Mouse (Mus musculus) stomach, embryonic 15.5 days (tissue): ENCODE data around the gene Itih5. TPM values are rescaled to one million over a fixed set of nuclear protein-coding genes. Genes with fewer than 3 reads are reported as not detected.
A peak's percentile ranks its signal among the peaks of the same experiment; 100 is the strongest.

ENCODE experiments used
- ATAC-seq: fragments of 200-750 bp; cut with Nextera tagmentation; 2 replicates; pipeline ENCODE4 v1.8.0; 2017; ENCODE audit warnings: low read depth, moderate number of reproducible peaks, moderate TSS enrichment; ENCODE audit not compliant: insufficient read depth, low FRiP score
- H3K27ac ChIP-seq: fragments of 300-500 bp; sonication (generic); 2 replicates; pipeline ENCODE4 v1.5.1; 2015; ENCODE audit warnings: mild to moderate bottlenecking, inconsistent platforms
- H3K27me3 ChIP-seq: fragments of 300-500 bp; sonication (generic); replicated peaks from 2 replicates; pipeline ENCODE4 v1.6.1; 2015; ENCODE audit warnings: inconsistent platforms
- H3K36me3 ChIP-seq: fragments of 300-500 bp; sonication (generic); 2 replicates; pipeline ENCODE4 v1.6.1; 2015; ENCODE audit warnings: inconsistent platforms
- H3K4me1 ChIP-seq: fragments of 300-500 bp; sonication (generic); 2 replicates; pipeline ENCODE4 v1.6.1; 2015; ENCODE audit warnings: inconsistent platforms
- H3K4me2 ChIP-seq: fragments of 300-500 bp; sonication (generic); 2 replicates; pipeline ENCODE4 v1.6.1; 2015; ENCODE audit warnings: mild to moderate bottlenecking, inconsistent platforms
- H3K4me3 ChIP-seq: fragments of 300-500 bp; sonication (generic); replicated peaks from 2 replicates; pipeline ENCODE4 v1.5.1; 2015; ENCODE audit warnings: inconsistent platforms
- H3K9ac ChIP-seq: fragments of 300-500 bp; sonication (generic); 2 replicates; pipeline ENCODE4 v1.6.1; 2015; ENCODE audit warnings: inconsistent platforms
- H3K9me3 ChIP-seq: fragments of 300-500 bp; sonication (generic); 2 replicates; pipeline ENCODE4 v1.6.1; 2016; ENCODE audit warnings: inconsistent platforms
- WGBS: fragments of 180-500 bp; shearing (Covaris S2); methylation state at CpG from one replicate; pipeline ENCODE4 v1.1.7; 2015; 5-methylcytosine and 5-hydroxymethylcytosine counted together
- polyA plus RNA-seq: library from polyadenylated mRNA; unstranded; fragments of >200 nt; fragmentation: Nextera tagmentation; extraction: Ambion mirVana; gene quantifications from 2 replicates; pipeline ENCODE4 v1.2.1, GENCODE M21; 2015

The Itih5 gene
- polyA plus RNA-seq, 1 experiment from 2014 or later, result 19.4 TPM

- 54% methylated on average over 6 of the region's 6 CpGs for WGBS
- no peaks in the 10 kb centered on the region for H3K36me3 ChIP-seq
These were observed 19.4 kb upstream of the Itih5 start for GRCm38 (mm10) chr2:10133941-10134340.

GRCm38 (mm10) chr2:10137320-10137719, 16.1 kb upstream of the Itih5 start:
- no peaks in the 10 kb centered on the region for H3K9me3 ChIP-seq
- H3K9ac ChIP-seq, result no peak overlapping the region
- H3K4me3 ChIP-seq, result no peak overlapping the region
- WGBS, result 77% methylated on average over 2 of the region's 2 CpGs
- H3K4me2 ChIP-seq, result no peak overlapping the region
- no peak for ATAC-seq
- no peaks in the 10 kb centered on the region for H3K36me3 ChIP-seq
- H3K4me1 ChIP-seq, result no peaks in the 10 kb centered on the region
- H3K27me3 ChIP-seq, result no peaks in the 10 kb centered on the region
- H3K27ac ChIP-seq, result no peak overlapping the region

More at GRCm38 (mm10) chr2:10133941-10134340, 19.4 kb upstream of the Itih5 start:
- no peak overlapping the region for H3K9ac ChIP-seq
- no peak for ATAC-seq
- no peak overlapping the region for H3K4me3 ChIP-seq
- no peak overlapping the region for H3K27ac ChIP-seq
- H3K27me3 ChIP-seq, result no peaks in the 10 kb centered on the region
- H3K4me1 ChIP-seq, result no peaks in the 10 kb centered on the region
- no peaks in the 10 kb centered on the region for H3K9me3 ChIP-seq
- no peak overlapping the region for H3K4me2 ChIP-seq

GRCm38 (mm10) chr2:10140456-10140855, 12.9 kb upstream of the Itih5 start:
- H3K27me3 ChIP-seq, result no peaks in the 10 kb centered on the region
- no peak overlapping the region for H3K4me3 ChIP-seq
- WGBS, result 74% methylated on average over 5 of the region's 5 CpGs
- H3K4me1 ChIP-seq, result no peaks in the 10 kb centered on the region
- no peak overlapping the region for H3K4me2 ChIP-seq
- no peaks in the 10 kb centered on the region for H3K9me3 ChIP-seq
- no peaks in the 10 kb centered on the region for H3K36me3 ChIP-seq
- no peak overlapping the region for H3K27ac ChIP-seq
- H3K9ac ChIP-seq, result no peak overlapping the region
- ATAC-seq, result no peak

- ATAC-seq, result peak; percentile 70
- Histone ChIP-seq H3K9me3 (no peaks in the 10 kb centered on the region), H3K4me1 (no peaks in the 10 kb centered on the region), H3K27me3 (no peaks in the 10 kb centered on the region), H3K36me3 (no peaks in the 10 kb centered on the region), H3K4me3 (no peak overlapping the region), H3K27ac (no peak overlapping the region), H3K4me2 (no peak overlapping the region), H3K9ac (no peak overlapping the region)
- 36% methylated on average over 8 of the region's 8 CpGs for WGBS
These were observed 10.6 kb upstream of the Itih5 start for GRCm38 (mm10) chr2:10142472-10143454.

GRCm38 (mm10) chr2:10145514-10145913, 7.9 kb upstream of the Itih5 start:
- Histone ChIP-seq H3K4me1 (no peaks in the 10 kb centered on the region), H3K4me2 (no peak overlapping the region), H3K4me3 (no peak overlapping the region), H3K36me3 (no peaks in the 10 kb centered on the region), H3K27me3 (no peaks in the 10 kb centered on the region), H3K9ac (no peak overlapping the region), H3K27ac (no peak overlapping the region), H3K9me3 (no peaks in the 10 kb centered on the region)
- 39% methylated on average over 6 of the region's 6 CpGs for WGBS
- ATAC-seq, result no peak

GRCm38 (mm10) chr2:10147176-10147575, 6.2 kb upstream of the Itih5 start:
- Histone ChIP-seq H3K4me1 (no peaks in the 10 kb centered on the region), H3K27ac (no peak overlapping the region), H3K9me3 (no peaks in the 10 kb centered on the region), H3K4me2 (no peak overlapping the region), H3K36me3 (no peaks in the 10 kb centered on the region), H3K27me3 (no peaks in the 10 kb centered on the region), H3K9ac (no peak overlapping the region), H3K4me3 (no peak overlapping the region)
- no peak for ATAC-seq
- WGBS, result 78% methylated on average over 8 of the region's 8 CpGs

GRCm38 (mm10) chr2:10152590-10152989, 781 bp upstream of the Itih5 start:
- H3K27ac ChIP-seq, result no peak overlapping the region
- 67% methylated on average over 5 of the region's 5 CpGs for WGBS
- H3K36me3 ChIP-seq, result no peaks in the 10 kb centered on the region
- no peak overlapping the region for H3K4me3 ChIP-seq
- ATAC-seq, result no peak
- H3K4me2 ChIP-seq, result no peak overlapping the region
- no peaks in the 10 kb centered on the region for H3K27me3 ChIP-seq
- peaks cover 8% of the 10 kb centered on the region; the same call in 1 of the 2 replicates for H3K4me1 ChIP-seq
- no peak overlapping the region for H3K9ac ChIP-seq
- no peaks in the 10 kb centered on the region for H3K9me3 ChIP-seq

- no peak overlapping the region for H3K27ac ChIP-seq
- WGBS, result 63% methylated on average over 10 of the region's 10 CpGs
- no peak overlapping the region for H3K9ac ChIP-seq
- H3K4me2 ChIP-seq, result no peak overlapping the region
- H3K9me3 ChIP-seq, result no peaks in the 10 kb centered on the region
- no peaks in the 10 kb centered on the region for H3K27me3 ChIP-seq
- H3K4me3 ChIP-seq, result no peak overlapping the region
- no peaks in the 10 kb centered on the region for H3K36me3 ChIP-seq
- H3K4me1 ChIP-seq, result peaks cover 8% of the 10 kb centered on the region; the same call in 1 of the 2 replicates
- ATAC-seq, result no peak
These were observed 3.8 kb downstream of the Itih5 start for GRCm38 (mm10) chr2:10157184-10157583.

GRCm38 (mm10) chr2:10162011-10162410, 8.6 kb downstream of the Itih5 start:
- ATAC-seq, result no peak
- 89% methylated on average over 4 of the region's 4 CpGs for WGBS

GRCm38 (mm10) chr2:10166635-10167034, 13.3 kb downstream of the Itih5 start:
- Histone ChIP-seq H3K27ac (no peak overlapping the region), H3K27me3 (no peaks in the 10 kb centered on the region), H3K4me3 (no peak overlapping the region), H3K4me1 (no peaks in the 10 kb centered on the region), H3K9me3 (no peaks in the 10 kb centered on the region), H3K36me3 (no peaks in the 10 kb centered on the region), H3K9ac (no peak overlapping the region), H3K4me2 (no peak overlapping the region)
- ATAC-seq, result no peak
- 52% methylated on average over 6 of the region's 6 CpGs for WGBS

More at GRCm38 (mm10) chr2:10162011-10162410, 8.6 kb downstream of the Itih5 start:
- Histone ChIP-seq H3K27ac (no peak overlapping the region), H3K4me1 (no peaks in the 10 kb centered on the region), H3K4me2 (no peak overlapping the region), H3K9me3 (no peaks in the 10 kb centered on the region), H3K27me3 (no peaks in the 10 kb centered on the region), H3K36me3 (no peaks in the 10 kb centered on the region), H3K4me3 (no peak overlapping the region), H3K9ac (no peak overlapping the region)

GRCm38 (mm10) chr2:10167283-10167682, 13.9 kb downstream of the Itih5 start:
- no peaks in the 10 kb centered on the region for H3K4me1 ChIP-seq
- H3K4me3 ChIP-seq, result no peak overlapping the region
- ATAC-seq, result no peak
- H3K9me3 ChIP-seq, result no peaks in the 10 kb centered on the region
- H3K36me3 ChIP-seq, result no peaks in the 10 kb centered on the region
- H3K4me2 ChIP-seq, result no peak overlapping the region
- H3K27ac ChIP-seq, result no peak overlapping the region
- H3K9ac ChIP-seq, result no peak overlapping the region
- H3K27me3 ChIP-seq, result no peaks in the 10 kb centered on the region
- 87% methylated on average over 11 of the region's 11 CpGs for WGBS

- Histone ChIP-seq H3K9me3 (no peaks in the 10 kb centered on the region), H3K4me3 (no peak overlapping the region), H3K27me3 (no peaks in the 10 kb centered on the region), H3K36me3 (no peaks in the 10 kb centered on the region), H3K9ac (no peak overlapping the region), H3K4me1 (no peaks in the 10 kb centered on the region), H3K4me2 (no peak overlapping the region), H3K27ac (no peak overlapping the region)
- 46% methylated on average over 8 of the region's 8 CpGs for WGBS
- no peak for ATAC-seq
These were observed 14.6 kb downstream of the Itih5 start for GRCm38 (mm10) chr2:10168016-10168415.
